Mouse (Mus musculus) embryonic facial prominence, embryonic 11.5 days (tissue): ENCODE measurements around the gene Os9. TPM values are rescaled to one million over a fixed set of nuclear protein-coding genes. Genes with fewer than 3 reads are reported as not detected.
A peak's percentile ranks its signal among the peaks of the same experiment; 100 is the strongest.

Source experiments
- ATAC-seq: fragments of 200-750 bp; cut with Nextera tagmentation; replicated peaks from 2 replicates; pipeline ENCODE4 v1.8.0; 2017; ENCODE audit warnings: low read depth; ENCODE audit not compliant: insufficient number of reproducible peaks, low FRiP score, low TSS enrichment
- DNase-seq: peaks from one replicate; pipeline ENCODE4 v3.0.0-alpha.2; 2015; ENCODE audit warnings: low spot score
- H3K27ac ChIP-seq: fragments of 300-500 bp; sonication (generic); replicated peaks from 2 replicates; pipeline ENCODE4 v1.5.1; 2014; ENCODE audit warnings: mild to moderate bottlenecking, low read depth, low read length, control low read depth
- H3K27me3 ChIP-seq: fragments of 300-500 bp; sonication (generic); 2 replicates; pipeline ENCODE4 v1.6.1; 2014; ENCODE audit warnings: mild to moderate bottlenecking, low read length, moderate library complexity, mixed read lengths; ENCODE audit not compliant: control insufficient read depth, insufficient read depth
- H3K36me3 ChIP-seq: fragments of 300-500 bp; sonication (generic); replicated peaks from 2 replicates; pipeline ENCODE4 v1.6.1; 2014; ENCODE audit warnings: low read depth, mild to moderate bottlenecking, low read length, moderate library complexity, mixed read lengths; ENCODE audit not compliant: control insufficient read depth, insufficient read depth
- H3K4me1 ChIP-seq: fragments of 300-500 bp; sonication (generic); 2 replicates; pipeline ENCODE4 v1.6.1; 2014; ENCODE audit warnings: low read length, mixed read lengths; ENCODE audit not compliant: control insufficient read depth, insufficient read depth
- H3K4me2 ChIP-seq: fragments of 300-500 bp; sonication (generic); 2 replicates; pipeline ENCODE4 v1.6.1; 2014; ENCODE audit warnings: low read depth, mild to moderate bottlenecking, control low read depth, low read length, moderate library complexity
- H3K4me3 ChIP-seq: fragments of 300-500 bp; sonication (generic); 2 replicates; pipeline ENCODE4 v1.5.1; 2014; ENCODE audit warnings: low read depth, low read length, control low read depth
- H3K9ac ChIP-seq: fragments of 300-500 bp; sonication (generic); replicated peaks from 2 replicates; pipeline ENCODE4 v1.6.1; 2014; ENCODE audit warnings: mild to moderate bottlenecking, control low read depth, low read length
- H3K9me3 ChIP-seq: fragments of 300-500 bp; sonication (generic); replicated peaks from 2 replicates; pipeline ENCODE4 v1.6.1; 2016; ENCODE audit warnings: mild to moderate bottlenecking, low read length, inconsistent platforms, mixed read lengths; ENCODE audit not compliant: control insufficient read depth
- WGBS: fragments of 180-500 bp; shearing (Covaris S2); extraction: QIAGEN DNeasy Blood & Tissue Kit; methylation state at CpG from one replicate; pipeline ENCODE4 v1.1.7; 2014; 5-methylcytosine and 5-hydroxymethylcytosine counted together
- polyA plus RNA-seq: library from polyadenylated mRNA; unstranded; fragments of >200 nt; fragmentation: Nextera tagmentation; extraction: Ambion mirVana; gene quantifications from 2 replicates; pipeline ENCODE4 v1.2.1, GENCODE M21; 2014

The Os9 gene
- polyA plus RNA-seq, 1 experiment from 2014 or later = 29.5 TPM

DNA sequence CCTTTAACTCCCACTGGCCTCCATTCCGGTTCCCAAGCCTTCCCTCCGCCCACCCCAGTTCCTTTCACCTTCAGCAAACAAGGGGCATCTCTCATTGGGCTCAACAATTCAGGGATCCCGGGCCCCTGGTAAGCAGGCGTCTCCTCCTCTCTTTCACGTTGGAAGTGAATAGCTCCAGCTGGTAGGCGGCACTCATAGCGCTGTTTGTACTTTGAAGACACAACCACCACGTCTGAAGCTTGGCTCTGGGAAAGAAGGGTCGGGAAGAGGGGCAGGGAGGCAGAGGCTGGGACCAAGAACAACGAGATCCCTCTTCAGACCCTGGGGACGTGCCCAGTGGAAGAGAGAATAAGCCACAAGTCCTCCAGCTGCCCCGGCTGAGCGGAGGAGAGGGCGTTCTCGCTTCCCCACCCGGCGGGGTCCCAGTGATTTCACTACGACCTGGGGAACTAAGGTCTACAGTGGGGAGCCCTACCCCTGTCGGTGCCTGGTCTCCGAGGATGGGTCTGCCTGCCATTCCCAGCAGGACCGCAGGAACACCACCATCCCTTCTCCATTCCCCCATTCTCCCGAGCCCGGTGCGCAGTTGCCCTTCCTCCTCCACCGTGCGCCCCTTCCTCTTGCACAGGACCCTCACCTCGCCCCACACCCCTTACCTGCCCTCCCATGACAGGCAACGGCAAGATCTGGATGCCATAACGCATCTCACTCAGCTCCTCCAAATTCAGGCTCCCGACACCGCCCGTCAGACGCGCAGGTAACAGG, 448 bp downstream of the Os9 start:
- Histone ChIP-seq H3K27me3 (no peaks in the 10 kb centered on the region), H3K9me3 (no peaks in the 10 kb centered on the region), H3K4me2 (peak overlapping the region; percentile 68), H3K27ac (no peak overlapping the region), H3K9ac (peak overlapping the region; percentile 77), H3K4me3 (peak overlapping the region; percentile 84), H3K36me3 (peaks cover 8% of the 10 kb centered on the region), H3K4me1 (no peaks in the 10 kb centered on the region)
- DNase-seq (no peak), ATAC-seq (peak; percentile 54)
- WGBS = 2% methylated on average over 34 of the region's 34 CpGs

DNA sequence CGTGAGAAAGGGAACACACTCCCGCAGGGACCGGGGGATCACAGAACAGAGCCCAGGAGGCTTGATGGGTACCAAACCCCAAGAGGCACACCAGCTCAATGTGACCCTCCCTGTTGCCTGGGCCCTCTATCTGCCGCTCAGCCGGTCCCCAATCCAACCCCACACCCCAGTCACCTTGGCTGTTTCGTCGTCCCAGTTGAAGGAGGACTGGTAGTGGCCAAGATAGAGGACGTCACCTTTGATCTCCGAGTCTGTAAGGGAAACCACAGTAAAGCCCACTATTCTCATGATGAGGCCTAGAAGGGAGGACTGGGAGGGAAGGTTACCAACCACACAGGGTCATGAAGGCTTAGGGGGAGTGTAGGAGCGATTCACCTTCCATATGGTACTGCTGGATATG, 1.7 kb downstream of the Os9 start:
- H3K4me2 ChIP-seq = no peak overlapping the region
- no peak overlapping the region for H3K9ac ChIP-seq
- H3K4me1 ChIP-seq = no peaks in the 10 kb centered on the region
- no peaks in the 10 kb centered on the region for H3K27me3 ChIP-seq
- no peaks in the 10 kb centered on the region for H3K9me3 ChIP-seq
- 94% methylated on average over 10 of the region's 10 CpGs for WGBS
- H3K36me3 ChIP-seq = peaks cover 8% of the 10 kb centered on the region
- DNase-seq = no peak
- H3K27ac ChIP-seq = no peak overlapping the region
- H3K4me3 ChIP-seq = no peak overlapping the region
- ATAC-seq = no peak

GRCm38 (mm10) chr10:127118470-127118869, 2.5 kb downstream of the Os9 start:
- 90% methylated on average over 11 of the region's 11 CpGs for WGBS
- no peak overlapping the region for H3K9ac ChIP-seq
- ATAC-seq = no peak

GRCm38 (mm10) chr10:127115068-127115467, 5.9 kb downstream of the Os9 start:
- Histone ChIP-seq H3K9me3 (no peaks in the 10 kb centered on the region), H3K4me3 (no peak overlapping the region), H3K27ac (no peak overlapping the region), H3K4me2 (no peak overlapping the region), H3K27me3 (no peaks in the 10 kb centered on the region), H3K4me1 (no peaks in the 10 kb centered on the region), H3K36me3 (peaks cover 8% of the 10 kb centered on the region), H3K9ac (no peak overlapping the region)
- WGBS = 83% methylated on average over 2 of the region's 2 CpGs
- DNase-seq (no peak), ATAC-seq (no peak)

More at GRCm38 (mm10) chr10:127118470-127118869, 2.5 kb downstream of the Os9 start:
- Histone ChIP-seq H3K36me3 (peaks cover 8% of the 10 kb centered on the region), H3K4me2 (no peak overlapping the region), H3K9me3 (no peaks in the 10 kb centered on the region), H3K27me3 (no peaks in the 10 kb centered on the region), H3K27ac (no peak overlapping the region), H3K4me3 (no peak overlapping the region), H3K4me1 (no peaks in the 10 kb centered on the region)
- DNase-seq = no peak

GRCm38 (mm10) chr10:127114408-127114807, 6.5 kb downstream of the Os9 start:
- ATAC-seq (no peak), DNase-seq (no peak)
- Histone ChIP-seq H3K4me3 (no peak overlapping the region), H3K4me2 (no peak overlapping the region), H3K9ac (no peak overlapping the region), H3K36me3 (peaks cover 8% of the 10 kb centered on the region), H3K9me3 (no peaks in the 10 kb centered on the region), H3K27me3 (no peaks in the 10 kb centered on the region), H3K4me1 (no peaks in the 10 kb centered on the region), H3K27ac (no peak overlapping the region)
- 92% methylated on average over 11 of the region's 11 CpGs for WGBS

DNA sequence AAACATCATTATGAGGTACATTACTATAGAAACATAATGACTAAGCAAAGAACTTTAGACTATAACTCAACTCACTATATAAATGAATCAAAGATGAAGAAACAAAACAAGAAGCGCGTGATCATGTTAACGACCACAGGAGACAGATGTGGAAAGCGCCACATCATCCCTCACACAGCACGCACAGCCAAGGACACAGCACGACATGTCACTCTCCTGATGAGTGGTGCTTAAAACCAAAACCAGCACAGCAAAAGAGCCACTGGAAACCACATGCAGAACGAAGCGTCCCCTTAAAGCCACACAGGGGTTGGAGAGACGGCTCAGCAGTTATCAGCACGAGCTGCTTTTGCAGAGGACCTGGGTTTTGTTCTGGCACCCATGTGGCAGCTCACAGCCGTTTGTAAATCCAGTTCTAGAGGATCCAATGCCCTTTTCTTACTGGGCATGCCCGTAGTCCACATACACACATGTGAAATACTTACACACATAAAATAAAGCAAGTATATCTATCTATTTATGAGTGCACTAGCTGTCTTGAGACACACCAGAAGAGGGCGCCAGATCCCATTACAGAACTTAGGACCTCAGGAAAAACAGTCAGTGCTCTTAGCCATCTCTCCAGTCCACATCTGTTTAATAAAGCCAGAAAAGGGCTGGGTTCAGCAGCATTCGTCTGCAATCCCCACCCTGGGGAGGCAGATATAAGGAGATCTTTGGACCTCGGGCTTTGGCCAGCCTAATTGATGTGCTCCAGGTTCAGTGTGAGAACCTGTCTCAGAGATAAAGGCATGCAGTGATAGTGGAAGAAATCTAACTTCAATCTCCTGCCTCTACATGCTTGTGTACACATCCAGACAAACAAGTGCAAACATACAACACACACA, 9.7 kb downstream of the Os9 start:
- Histone ChIP-seq H3K4me1 (no peaks in the 10 kb centered on the region), H3K4me3 (no peak overlapping the region), H3K9me3 (no peaks in the 10 kb centered on the region), H3K9ac (no peak overlapping the region), H3K27me3 (no peaks in the 10 kb centered on the region), H3K36me3 (peaks cover 3% of the 10 kb centered on the region; the same call in 1 of the 2 replicates), H3K27ac (no peak overlapping the region), H3K4me2 (no peak overlapping the region)
- 92% methylated on average over 15 of the region's 15 CpGs for WGBS
- DNase-seq (no peak), ATAC-seq (no peak)

DNA sequence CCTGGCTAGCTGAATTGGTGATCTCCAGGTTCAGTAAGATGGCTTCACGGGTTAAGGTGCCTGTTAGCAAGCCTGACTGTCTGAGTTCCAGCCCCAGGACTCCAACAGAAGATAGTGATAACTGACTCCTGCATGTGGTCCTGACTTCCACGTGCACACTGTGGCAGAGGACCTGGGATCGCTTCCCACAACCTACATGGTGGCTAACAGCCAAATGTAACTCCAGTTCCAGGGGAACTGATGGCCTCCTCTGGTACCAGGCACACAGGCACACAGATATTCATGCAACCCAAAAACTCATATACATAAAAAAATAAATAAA, 12.7 kb downstream of the Os9 start:
- Histone ChIP-seq H3K27me3 (no peaks in the 10 kb centered on the region), H3K27ac (no peak overlapping the region), H3K4me3 (no peak overlapping the region), H3K36me3 (no peaks in the 10 kb centered on the region), H3K4me1 (no peaks in the 10 kb centered on the region), H3K9me3 (no peaks in the 10 kb centered on the region), H3K9ac (no peak overlapping the region), H3K4me2 (no peak overlapping the region)
- DNase-seq (no peak), ATAC-seq (no peak)
- WGBS = 82% methylated on average over 3 of the region's 3 CpGs
